Mouse (Mus musculus): ENCODE data around the gene Pcca.

- TF ChIP-seq CTCF (IDR thresholded peaks at IDR 0.05; ENCODE audit: borderline replicate concordance, insufficient read depth, low read depth, low read length): no peak
- no peak for TF ChIP-seq POLR2A (IDR thresholded peaks at IDR 0.05; ENCODE audit: borderline replicate concordance, insufficient read depth, low read length)
Observed at GRCm38 (mm10) chr14:122901715-122902114, 367.6 kb downstream of the Pcca start.
